Mouse (Mus musculus) CH12.LX (cell line): ENCODE measurements around the gene Bach2.

Experiments
- BHLHE40 ChIP-seq: IDR thresholded peaks from 2 replicates; pipeline ENCODE4 v1.6.1; 2011; ENCODE audit warnings: mild to moderate bottlenecking, low read depth, low read length, improper control_type of control experiment
- CTCF ChIP-seq, 2 experiments: IDR thresholded peaks in 1 of 2; conservative IDR thresholded peaks in 1 of 2; 2 replicates each; pipeline ENCODE4 v1.5.1; 2011 to 2012; ENCODE audit warnings: low read depth in 2 of 2, low read length in 2 of 2, improper control_type of control experiment in 1 of 2, inconsistent platforms in 1 of 2, mild to moderate bottlenecking in 1 of 2, moderate library complexity in 1 of 2
- EP300 ChIP-seq: IDR thresholded peaks from 2 replicates; pipeline ENCODE4 v1.6.1; 2011; ENCODE audit warnings: low read length, improper control_type of control experiment
- ETS1 ChIP-seq: conservative IDR thresholded peaks from 2 replicates; pipeline ENCODE4 v1.6.1; 2012; ENCODE audit warnings: low read depth, mild to moderate bottlenecking, inconsistent platforms, low read length, improper control_type of control experiment, moderate library complexity
- GABPA ChIP-seq: IDR thresholded peaks from 2 replicates; pipeline ENCODE4 v1.6.1; 2012; ENCODE audit warnings: low read depth, low read length, improper control_type of control experiment, inconsistent platforms; ENCODE audit not compliant: insufficient replicate concordance
- JUN ChIP-seq: IDR thresholded peaks from 2 replicates; pipeline ENCODE4 v1.6.1; 2011; ENCODE audit warnings: low read depth, mild to moderate bottlenecking, low read length, improper control_type of control experiment, moderate library complexity; ENCODE audit not compliant: insufficient read depth
- KAT2A ChIP-seq: IDR thresholded peaks from 2 replicates; pipeline ENCODE4 v1.6.1; 2012; ENCODE audit warnings: low read length, improper control_type of control experiment, inconsistent platforms; ENCODE audit not compliant: insufficient replicate concordance
- MAX ChIP-seq: IDR thresholded peaks from 2 replicates; pipeline ENCODE4 v1.6.1; 2011; ENCODE audit warnings: low read length, improper control_type of control experiment
- MEF2A ChIP-seq: IDR thresholded peaks from 2 replicates; pipeline ENCODE4 v1.6.1; 2014; ENCODE audit warnings: low read depth, mild to moderate bottlenecking, inconsistent platforms, low read length, improper control_type of control experiment, borderline replicate concordance
- NELFE ChIP-seq: IDR thresholded peaks from 2 replicates; pipeline ENCODE4 v1.6.1; 2011; ENCODE audit warnings: low read depth, low read length, improper control_type of control experiment
- POLR2A ChIP-seq: IDR thresholded peaks from 2 replicates; pipeline ENCODE4 v1.6.1; 2011; ENCODE audit warnings: low read depth, mild to moderate bottlenecking, improper control_type of control experiment, low read length
- TCF12 ChIP-seq: IDR thresholded peaks from 2 replicates; pipeline ENCODE4 v1.6.1; 2014; ENCODE audit warnings: low read depth, mild to moderate bottlenecking, inconsistent platforms, low read length, improper control_type of control experiment
- USF1 ChIP-seq: IDR thresholded peaks from 2 replicates; pipeline ENCODE4 v1.6.1; 2014; ENCODE audit warnings: low read depth, mild to moderate bottlenecking, inconsistent platforms, low read length, improper control_type of control experiment
- ZNF384 ChIP-seq: IDR thresholded peaks from 2 replicates; pipeline ENCODE4 v1.6.1; 2012; ENCODE audit warnings: low read depth, low read length, improper control_type of control experiment, inconsistent platforms

DNA sequence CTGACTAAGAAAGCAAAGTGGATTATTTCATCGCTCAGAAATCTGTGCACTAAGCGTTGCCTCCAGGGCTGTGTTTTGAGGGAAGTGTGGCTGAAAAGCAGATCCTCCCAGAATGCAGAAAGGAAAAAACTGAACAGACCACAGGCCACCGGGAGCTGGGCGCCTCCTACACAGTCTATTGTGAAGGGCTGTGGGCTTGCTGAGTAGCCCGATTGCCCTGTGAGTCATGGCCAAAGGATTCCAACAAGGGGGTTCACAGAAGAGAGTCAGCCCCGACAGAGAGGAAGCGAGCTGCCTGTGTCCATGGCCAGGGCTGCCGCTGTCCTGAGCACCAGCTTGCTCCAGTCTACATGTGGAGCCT is 12.4 kb downstream of the Bach2 start:
- 0 out of 2 replicates have a peak, but pooled peaks have one; percentile 2 for TF ChIP-seq EP300
- no peak for TF ChIP-seq ZNF384
- TF ChIP-seq GABPA, result no peak
- no peak for TF ChIP-seq POLR2A
- TF ChIP-seq CTCF (conservative IDR thresholded peaks at IDR 0.05 in 1 of 2, IDR thresholded peaks at IDR 0.05 in 1 of 2; ENCODE audit: low read depth in 2 of 2, low read length in 2 of 2), result no peak
- no peak for TF ChIP-seq KAT2A
- TF ChIP-seq USF1, result no peak
- 0 out of 2 replicates have a peak, but pooled peaks have one; percentile 11 for TF ChIP-seq MAX
- TF ChIP-seq BHLHE40, result no peak
- no peak for TF ChIP-seq NELFE
- no peak for TF ChIP-seq MEF2A
- TF ChIP-seq JUN, result no peak; the same call in 1 of the 2 replicates
- TF ChIP-seq TCF12, result no peak
- TF ChIP-seq ETS1, result no peak
